Mouse (Mus musculus) cerebellum, adult 2 months (tissue): ENCODE results near the gene Ccl22. TPM values are rescaled to one million over a fixed set of nuclear protein-coding genes. Genes with fewer than 3 reads are reported as not detected.

Experiments used
- DNase-seq, 2 experiments: peaks; one replicate each; pipeline ENCODE4 v3.0.0; 2021
- H3K27ac ChIP-seq: fragments of 200-500 bp; 2 replicates; pipeline ENCODE4 v1.5.1; 2012; ENCODE audit warnings: low read length, control low read depth, inconsistent platforms; ENCODE audit not compliant: insufficient read depth
- H3K27me3 ChIP-seq: fragments of 200-500 bp; 2 replicates; pipeline ENCODE4 v1.6.1; 2012; ENCODE audit warnings: inconsistent platforms, mild to moderate bottlenecking, low read length, moderate library complexity; ENCODE audit not compliant: control insufficient read depth, insufficient read depth
- H3K4me1 ChIP-seq: fragments of 200-500 bp; 2 replicates; pipeline ENCODE4 v1.6.1; 2011; ENCODE audit warnings: low read length; ENCODE audit not compliant: control insufficient read depth, insufficient read depth
- H3K4me3 ChIP-seq: fragments of 200-500 bp; replicated peaks from 2 replicates; pipeline ENCODE3; 2011; ENCODE audit warnings: mild to moderate bottlenecking, low read depth, low read length, control low read depth; ENCODE audit not compliant: insufficient read depth
- CTCF ChIP-seq: fragments of 200-500 bp; IDR thresholded peaks from 2 replicates; pipeline ENCODE4 v1.5.1; 2011; ENCODE audit warnings: low read depth, mild to moderate bottlenecking, control low read depth, low read length, moderate library complexity, borderline replicate concordance; ENCODE audit not compliant: insufficient read depth
- POLR2A ChIP-seq: fragments of 200-500 bp; IDR thresholded peaks from 2 replicates; pipeline ENCODE4 v1.6.1; 2011; ENCODE audit warnings: low read length, control low read depth, borderline replicate concordance; ENCODE audit not compliant: insufficient read depth
- WGBS: fragments of 180-500 bp; shearing (Covaris S2); methylation state at CpG from one replicate; pipeline ENCODE4 v1.1.7; 2018; 5-methylcytosine and 5-hydroxymethylcytosine counted together
- polyA plus RNA-seq: library from polyadenylated mRNA; depleted of rRNA; stranded (reverse); fragments of >200 nt; gene quantifications from 2 replicates; pipeline ENCODE4 v1.2.3, GENCODE M21; 2012

The Ccl22 gene
- polyA plus RNA-seq, 1 experiment, result 0.21 TPM

- WGBS, result 37% methylated on average over 5 of the region's 5 CpGs
Measured at GRCm38 (mm10) chr8:94714556-94714955, 30.8 kb upstream of the Ccl22 start.

DNA sequence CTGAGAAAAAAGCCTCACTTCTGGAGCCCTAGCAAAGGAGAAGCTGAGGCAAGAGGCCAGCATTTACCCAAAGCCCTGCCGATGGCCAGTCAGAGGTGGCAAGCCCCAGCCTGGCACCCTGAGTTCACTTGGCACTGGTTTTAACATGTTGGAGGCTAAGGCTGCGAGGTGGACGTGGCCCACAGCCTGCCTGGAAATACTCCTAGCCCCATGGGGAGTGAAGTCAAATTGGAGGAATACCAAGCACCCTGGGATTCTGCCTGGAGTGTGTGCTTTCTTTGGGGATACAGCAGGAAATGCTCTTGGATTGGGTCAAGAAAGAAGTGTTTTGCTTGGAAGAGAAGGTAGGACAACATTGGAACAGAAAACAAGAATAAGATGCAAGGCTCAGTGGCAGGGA, 29.5 kb upstream of the Ccl22 start:
- WGBS, result 10% methylated on average over 3 of the region's 3 CpGs
- H3K27me3 ChIP-seq, result no peaks in the 10 kb centered on the region
- no peak overlapping the region for H3K27ac ChIP-seq
- no peak overlapping the region for H3K4me3 ChIP-seq
- TF ChIP-seq CTCF, result no peak
- TF ChIP-seq POLR2A, result no peak
- DNase-seq, result peak in 1 of 2 experiments; percentile 16
- H3K4me1 ChIP-seq, result peaks cover 3% of the 10 kb centered on the region; the same call in 1 of the 2 replicates

More at GRCm38 (mm10) chr8:94714556-94714955, 30.8 kb upstream of the Ccl22 start:
- no peak overlapping the region for H3K4me3 ChIP-seq
- no peak for TF ChIP-seq CTCF
- no peak for TF ChIP-seq POLR2A
- no peak for DNase-seq
- peaks cover 3% of the 10 kb centered on the region; the same call in 1 of the 2 replicates for H3K4me1 ChIP-seq
- H3K27me3 ChIP-seq, result no peaks in the 10 kb centered on the region
- no peak overlapping the region for H3K27ac ChIP-seq

- Histone ChIP-seq H3K4me3 (no peak overlapping the region), H3K27me3 (no peaks in the 10 kb centered on the region), H3K4me1 (peaks cover 3% of the 10 kb centered on the region; the same call in 1 of the 2 replicates), H3K27ac (no peak overlapping the region)
- no peak for DNase-seq
- TF ChIP-seq POLR2A (no peak), CTCF (no peak)
- 98% methylated on average over 1 of the region's 1 CpGs for WGBS
Measured at GRCm38 (mm10) chr8:94716841-94717240, 28.5 kb upstream of the Ccl22 start.

DNA sequence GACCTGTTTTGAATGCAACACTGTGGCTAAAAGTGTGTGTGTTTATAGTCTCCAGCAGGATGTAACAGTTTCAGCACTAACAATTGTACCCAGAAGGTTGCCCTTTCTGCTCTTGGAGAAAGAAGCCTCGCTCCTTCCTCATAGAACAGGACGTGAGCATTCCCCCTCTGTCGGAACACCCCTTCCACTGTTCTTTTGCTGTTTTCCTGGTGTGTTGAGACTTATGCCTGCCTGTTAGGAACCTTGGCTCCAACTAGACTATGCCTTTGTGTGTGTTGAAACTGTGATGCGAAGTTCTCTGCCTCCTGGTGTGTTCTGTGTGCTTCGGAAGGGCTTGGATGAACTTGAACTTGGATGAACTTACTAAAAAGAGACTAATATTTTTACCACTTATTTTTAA, 19.4 kb upstream of the Ccl22 start:
- 84% methylated on average over 5 of the region's 5 CpGs for WGBS
- no peaks in the 10 kb centered on the region for H3K27me3 ChIP-seq
- no peaks in the 10 kb centered on the region for H3K4me1 ChIP-seq
- no peak for DNase-seq
- H3K27ac ChIP-seq, result no peak overlapping the region
- H3K4me3 ChIP-seq, result no peak overlapping the region
- TF ChIP-seq CTCF (no peak), POLR2A (no peak)

DNA sequence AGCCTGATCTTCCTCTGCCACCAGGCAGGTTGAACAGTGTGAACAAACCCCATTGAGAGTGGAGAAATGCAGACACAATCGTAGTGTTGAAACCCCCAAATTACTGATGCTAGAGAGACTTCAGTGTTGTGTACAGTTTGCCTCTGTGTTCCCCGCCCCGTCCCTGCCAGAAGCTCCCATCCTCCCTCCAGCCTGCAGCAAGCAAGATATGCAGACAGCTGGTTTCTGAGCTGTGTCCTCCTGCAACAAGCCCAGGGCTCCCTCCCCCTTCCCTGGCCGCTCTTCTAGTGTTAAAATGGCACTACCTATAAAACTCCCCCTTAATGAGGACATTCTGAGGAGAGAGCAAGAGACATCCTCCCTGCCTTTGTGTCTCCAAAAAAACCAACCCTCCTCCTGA, 16.1 kb upstream of the Ccl22 start:
- DNase-seq, result no peak
- 66% methylated on average over 4 of the region's 4 CpGs for WGBS
- TF ChIP-seq CTCF (no peak), POLR2A (no peak)

DNA sequence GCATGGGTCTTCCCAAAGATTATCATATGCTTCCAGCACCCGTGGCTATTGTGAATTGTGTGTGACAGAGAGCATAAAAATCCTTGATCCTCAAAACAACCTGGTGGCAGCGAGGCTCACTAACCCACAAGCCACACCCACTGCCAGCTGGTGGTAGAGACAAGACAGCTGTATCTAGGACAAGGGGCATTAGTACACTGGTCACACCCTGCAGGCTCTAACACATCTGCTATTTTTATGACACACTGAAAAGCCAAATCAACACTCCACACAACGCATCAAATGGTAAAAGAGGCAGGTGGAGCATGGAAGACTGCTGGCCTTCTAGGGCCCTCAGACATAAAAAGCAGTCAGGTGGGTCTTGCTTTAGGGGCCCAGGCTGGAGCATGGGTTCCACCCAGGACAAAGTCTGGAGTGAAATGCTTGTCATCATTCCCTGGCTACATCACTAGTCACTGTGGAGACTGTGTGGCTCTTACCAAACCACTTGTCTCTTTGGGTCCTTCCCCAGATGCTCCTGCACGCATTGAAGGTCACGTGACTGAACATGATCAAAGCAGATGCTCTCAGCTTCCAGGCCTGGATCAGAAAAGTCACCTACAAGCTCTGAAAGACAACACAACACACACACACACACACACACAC, 11.4 kb upstream of the Ccl22 start:
- no peaks in the 10 kb centered on the region for H3K27me3 ChIP-seq
- WGBS, result 49% methylated on average over 5 of the region's 5 CpGs
- no peaks in the 10 kb centered on the region; the same call in 1 of the 2 replicates for H3K4me1 ChIP-seq
- no peak for DNase-seq
- no peak overlapping the region for H3K27ac ChIP-seq
- H3K4me3 ChIP-seq, result no peak overlapping the region
- TF ChIP-seq CTCF (no peak), POLR2A (no peak)

More for the DNA sequence above, 16.1 kb upstream of the Ccl22 start:
- no peaks in the 10 kb centered on the region; the same call in 1 of the 2 replicates for H3K4me1 ChIP-seq
- H3K27ac ChIP-seq, result no peak overlapping the region
- H3K4me3 ChIP-seq, result no peak overlapping the region
- no peaks in the 10 kb centered on the region for H3K27me3 ChIP-seq

DNA sequence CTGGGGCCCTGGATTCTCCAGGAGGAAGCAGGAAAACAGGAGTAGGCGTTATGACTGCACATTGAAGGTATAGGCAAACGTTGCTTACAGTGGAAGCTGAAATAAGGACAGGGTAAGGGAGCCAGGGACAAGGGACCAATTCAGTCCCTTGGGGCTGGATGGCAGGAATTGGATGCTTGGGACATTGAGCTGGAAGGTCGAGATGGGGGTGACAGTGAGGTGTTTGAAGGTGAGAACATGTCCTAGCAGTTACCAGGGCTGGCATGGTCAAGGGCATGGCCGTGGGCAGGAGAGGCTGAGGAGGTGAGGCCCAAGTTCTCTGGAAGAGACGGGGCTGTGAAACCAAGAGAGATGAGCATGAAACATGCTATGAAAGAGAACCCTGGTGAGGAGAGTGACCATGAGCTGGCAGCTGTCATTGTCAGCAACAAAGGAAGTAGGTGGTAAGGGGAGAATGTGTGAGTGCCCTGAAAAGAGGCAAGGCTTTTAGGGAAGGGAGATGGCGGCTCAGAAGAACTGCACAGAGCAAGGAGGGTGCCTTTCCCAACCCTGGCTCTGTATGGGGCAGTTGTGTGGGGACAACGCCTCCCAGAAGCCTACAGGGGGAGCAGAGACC, 10.5 kb upstream of the Ccl22 start:
- no peaks in the 10 kb centered on the region; the same call in 1 of the 2 replicates for H3K4me1 ChIP-seq
- H3K27ac ChIP-seq, result no peak overlapping the region
- TF ChIP-seq POLR2A (no peak), CTCF (no peak)
- 72% methylated on average over 7 of the region's 7 CpGs for WGBS
- no peaks in the 10 kb centered on the region for H3K27me3 ChIP-seq
- no peak overlapping the region for H3K4me3 ChIP-seq
- DNase-seq, result no peak

DNA sequence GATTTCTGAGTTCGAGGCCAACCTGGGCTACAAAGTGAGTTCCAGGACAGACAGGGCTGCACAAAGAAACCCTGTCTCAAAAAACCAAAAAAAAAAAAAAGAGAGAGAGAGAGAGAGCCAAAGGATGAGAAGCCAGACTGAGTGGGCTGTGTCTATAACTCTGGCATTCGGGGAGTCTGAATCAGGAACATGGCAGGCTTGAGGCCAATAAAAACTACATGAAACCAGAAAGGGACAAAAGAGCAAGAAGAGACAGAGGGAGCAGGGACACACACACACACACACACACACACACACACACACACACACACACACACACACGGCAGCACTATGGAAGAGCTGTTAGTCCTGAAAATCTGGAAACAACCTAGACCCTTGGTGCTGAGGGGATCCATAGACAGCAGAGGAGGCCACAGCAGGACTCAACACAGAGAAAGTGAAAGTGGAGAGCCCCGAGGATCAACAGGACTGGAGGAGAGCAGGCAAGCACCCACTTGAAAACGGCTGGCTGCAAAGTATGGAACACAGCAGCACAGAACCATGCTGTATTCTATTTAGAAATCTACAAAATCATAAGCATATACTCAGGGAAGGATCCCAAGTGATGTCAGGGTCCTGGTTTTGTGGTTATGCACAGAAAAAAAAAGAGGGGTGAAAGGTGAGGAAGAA, 9.8 kb upstream of the Ccl22 start:
- Histone ChIP-seq H3K27ac (no peak overlapping the region), H3K4me3 (no peak overlapping the region), H3K27me3 (no peaks in the 10 kb centered on the region), H3K4me1 (no peaks in the 10 kb centered on the region; the same call in 1 of the 2 replicates)
- no peak for TF ChIP-seq POLR2A
- no peak for TF ChIP-seq CTCF
- 60% methylated on average over 5 of the region's 5 CpGs for WGBS
- no peak for DNase-seq
